Mouse (Mus musculus) myocyte (in vitro differentiated cells): ENCODE results near the gene Rnf115.

Source experiments
- CEBPB ChIP-seq: IDR thresholded peaks from 2 replicates; pipeline ENCODE4 v1.6.1; 2011; ENCODE audit warnings: mild to moderate bottlenecking, moderate library complexity; ENCODE audit not compliant: poor library complexity, insufficient read depth, severe bottlenecking
- MYOG ChIP-seq, 3 experiments: IDR thresholded peaks; one replicate each; pipeline ENCODE4 v1.6.1; 2011; ENCODE audit warnings: control low read depth in 2 of 3, low read depth in 2 of 3, mild to moderate bottlenecking in 2 of 3; ENCODE audit not compliant: insufficient read length in 2 of 3, control insufficient read depth in 1 of 3, insufficient read depth in 1 of 3
- POLR2A ChIP-seq: IDR thresholded peaks from one replicate; pipeline ENCODE4 v1.6.1; 2011; ENCODE audit warnings: low read depth, mild to moderate bottlenecking, control low read depth, moderate library complexity; ENCODE audit not compliant: insufficient read length
- USF1 ChIP-seq: IDR thresholded peaks from one replicate; pipeline ENCODE4 v1.6.1; 2011; ENCODE audit warnings: low read depth, mild to moderate bottlenecking, control low read depth, moderate library complexity

GRCm38 (mm10) chr3:96728634-96729402 is 1.4 kb downstream of the Rnf115 start:
- no peak for TF ChIP-seq POLR2A
- no peak for TF ChIP-seq CEBPB
- TF ChIP-seq MYOG (IDR thresholded peaks at IDR 0.05; ENCODE audit: control insufficient read depth in 1 of 3, insufficient read depth in 1 of 3, insufficient read length in 2 of 3, low read depth in 2 of 3): no peak
- no peak for TF ChIP-seq USF1
